Mouse (Mus musculus) cerebellum, adult 2 months (tissue): ENCODE data around the gene Gpc2. TPM values are rescaled to one million over a fixed set of nuclear protein-coding genes. Genes with fewer than 3 reads are reported as not detected.

Experiments used
- DNase-seq, 2 experiments: peaks; one replicate each; pipeline ENCODE4 v3.0.0; 2021
- H3K27ac ChIP-seq: fragments of 200-500 bp; 2 replicates; pipeline ENCODE4 v1.5.1; 2012; ENCODE audit warnings: low read length, control low read depth, inconsistent platforms; ENCODE audit not compliant: insufficient read depth
- H3K27me3 ChIP-seq: fragments of 200-500 bp; 2 replicates; pipeline ENCODE4 v1.6.1; 2012; ENCODE audit warnings: inconsistent platforms, mild to moderate bottlenecking, low read length, moderate library complexity; ENCODE audit not compliant: control insufficient read depth, insufficient read depth
- H3K4me1 ChIP-seq: fragments of 200-500 bp; 2 replicates; pipeline ENCODE4 v1.6.1; 2011; ENCODE audit warnings: low read length; ENCODE audit not compliant: control insufficient read depth, insufficient read depth
- H3K4me3 ChIP-seq: fragments of 200-500 bp; replicated peaks from 2 replicates; pipeline ENCODE3; 2011; ENCODE audit warnings: mild to moderate bottlenecking, low read depth, low read length, control low read depth; ENCODE audit not compliant: insufficient read depth
- CTCF ChIP-seq: fragments of 200-500 bp; IDR thresholded peaks from 2 replicates; pipeline ENCODE4 v1.5.1; 2011; ENCODE audit warnings: low read depth, mild to moderate bottlenecking, control low read depth, low read length, moderate library complexity, borderline replicate concordance; ENCODE audit not compliant: insufficient read depth
- POLR2A ChIP-seq: fragments of 200-500 bp; IDR thresholded peaks from 2 replicates; pipeline ENCODE4 v1.6.1; 2011; ENCODE audit warnings: low read length, control low read depth, borderline replicate concordance; ENCODE audit not compliant: insufficient read depth
- WGBS: fragments of 180-500 bp; shearing (Covaris S2); methylation state at CpG from one replicate; pipeline ENCODE4 v1.1.7; 2018; 5-methylcytosine and 5-hydroxymethylcytosine counted together
- polyA plus RNA-seq: library from polyadenylated mRNA; depleted of rRNA; stranded (reverse); fragments of >200 nt; gene quantifications from 2 replicates; pipeline ENCODE4 v1.2.3, GENCODE M21; 2012; rRNA removed

The Gpc2 gene
- polyA plus RNA-seq, 1 experiment, result 4.7 TPM

DNA sequence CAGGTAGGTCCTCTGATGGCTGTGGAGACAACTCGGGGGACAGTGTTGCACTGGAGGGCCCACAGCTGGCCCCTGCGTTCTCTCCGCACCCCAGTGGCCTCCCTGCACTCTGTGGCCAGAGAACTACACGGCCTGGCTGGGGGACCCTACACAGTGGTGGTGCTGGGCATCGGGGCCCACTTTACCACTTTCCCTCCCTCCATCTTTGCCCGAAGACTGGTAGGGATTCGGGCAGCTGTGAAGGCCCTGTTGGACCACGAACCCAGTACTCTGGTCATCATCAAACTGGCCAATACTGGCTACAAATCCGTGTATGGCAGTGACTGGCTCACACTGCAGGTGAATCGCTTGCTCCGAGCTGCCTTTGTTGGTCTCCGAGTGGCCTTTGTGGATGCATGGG lies 28.7 kb downstream of the Gpc2 start:
- TF ChIP-seq CTCF (no peak), POLR2A (no peak)
- no peak overlapping the region for H3K4me3 ChIP-seq
- DNase-seq, result no peak
- H3K27me3 ChIP-seq, result no peaks in the 10 kb centered on the region
- H3K4me1 ChIP-seq, result no peaks in the 10 kb centered on the region
- WGBS, result 82% methylated on average over 12 of the region's 12 CpGs
- H3K27ac ChIP-seq, result no peak overlapping the region

GRCm38 (mm10) chr5:138241511-138241910 lies 38.3 kb downstream of the Gpc2 start:
- Histone ChIP-seq H3K4me3 (no peak overlapping the region), H3K4me1 (no peaks in the 10 kb centered on the region), H3K27ac (no peak overlapping the region), H3K27me3 (no peaks in the 10 kb centered on the region)
- WGBS, result 38% methylated on average over 2 of the region's 2 CpGs
- DNase-seq, result no peak
- no peak for TF ChIP-seq POLR2A
- no peak for TF ChIP-seq CTCF

GRCm38 (mm10) chr5:138234224-138234623 lies 45.6 kb downstream of the Gpc2 start:
- no peak for DNase-seq
- no peaks in the 10 kb centered on the region for H3K27me3 ChIP-seq
- TF ChIP-seq CTCF, result no peak
- no peak for TF ChIP-seq POLR2A
- no peak overlapping the region for H3K4me3 ChIP-seq
- H3K27ac ChIP-seq, result no peak overlapping the region
- H3K4me1 ChIP-seq, result no peaks in the 10 kb centered on the region

GRCm38 (mm10) chr5:138233778-138234177 lies 46.0 kb downstream of the Gpc2 start:
- Histone ChIP-seq H3K4me3 (no peak overlapping the region), H3K27me3 (no peaks in the 10 kb centered on the region), H3K4me1 (no peaks in the 10 kb centered on the region), H3K27ac (no peak overlapping the region)
- DNase-seq, result no peak
- TF ChIP-seq CTCF, result no peak
- TF ChIP-seq POLR2A, result no peak
- 72% methylated on average over 2 of the region's 2 CpGs for WGBS

- Histone ChIP-seq H3K27ac (no peak overlapping the region), H3K4me3 (no peak overlapping the region), H3K27me3 (no peaks in the 10 kb centered on the region), H3K4me1 (no peaks in the 10 kb centered on the region)
- WGBS, result 92% methylated on average over 3 of the region's 3 CpGs
- no peak for DNase-seq
- TF ChIP-seq CTCF, result no peak
- no peak for TF ChIP-seq POLR2A
Observed at GRCm38 (mm10) chr5:138229511-138229910, 50.3 kb downstream of the Gpc2 start.

DNA sequence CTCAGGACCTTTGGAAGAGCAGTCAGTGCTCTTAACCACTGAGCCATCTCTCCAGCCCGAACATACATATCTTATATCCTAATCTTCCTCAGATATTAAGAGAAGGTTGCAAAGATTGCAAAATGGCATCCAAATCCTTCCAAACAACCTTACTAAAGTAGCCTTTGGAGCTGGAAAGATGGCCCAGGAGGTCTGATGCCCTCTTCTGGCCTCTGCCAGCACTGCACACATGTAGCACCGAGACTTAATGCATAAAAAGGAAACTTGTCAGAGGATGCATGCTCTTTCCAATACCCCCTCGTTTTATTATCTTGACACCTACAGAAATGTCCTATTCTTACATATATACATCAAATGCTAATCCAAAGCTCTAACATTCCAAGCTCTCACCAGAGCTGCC lies 51.8 kb downstream of the Gpc2 start:
- 54% methylated on average over 3 of the region's 3 CpGs for WGBS
- no peak overlapping the region for H3K27ac ChIP-seq
- no peak for DNase-seq
- H3K27me3 ChIP-seq, result no peaks in the 10 kb centered on the region; the same call in 1 of the 2 replicates
- no peak overlapping the region for H3K4me3 ChIP-seq
- peak; percentile 39; the same call in 1 of the 2 replicates for TF ChIP-seq CTCF
- no peak for TF ChIP-seq POLR2A
- H3K4me1 ChIP-seq, result no peaks in the 10 kb centered on the region

DNA sequence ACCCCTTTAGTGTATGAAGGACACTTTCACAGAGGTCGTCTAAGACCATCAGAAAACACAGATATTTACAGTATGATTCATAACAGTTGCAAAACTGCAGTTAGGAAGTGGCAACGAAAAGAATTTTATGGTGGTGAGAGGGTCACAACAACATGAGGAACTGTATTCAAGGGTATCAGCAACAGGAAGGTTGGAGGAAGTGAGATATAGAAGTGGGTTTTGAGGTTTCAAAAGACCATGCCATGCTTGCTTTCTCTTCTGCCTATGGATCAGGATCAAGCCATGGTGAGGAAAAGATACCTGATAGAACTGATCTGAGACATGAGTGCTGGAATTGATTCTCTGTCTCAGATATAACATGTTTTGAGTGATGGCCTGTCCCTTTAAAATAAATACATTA lies 52.4 kb downstream of the Gpc2 start:
- H3K4me3 ChIP-seq, result no peak overlapping the region
- H3K27me3 ChIP-seq, result no peaks in the 10 kb centered on the region; the same call in 1 of the 2 replicates
- 65% methylated on average over 2 of the region's 2 CpGs for WGBS
- TF ChIP-seq CTCF (no peak), POLR2A (no peak)
- no peak for DNase-seq
- no peak overlapping the region for H3K27ac ChIP-seq
- H3K4me1 ChIP-seq, result no peaks in the 10 kb centered on the region

DNA sequence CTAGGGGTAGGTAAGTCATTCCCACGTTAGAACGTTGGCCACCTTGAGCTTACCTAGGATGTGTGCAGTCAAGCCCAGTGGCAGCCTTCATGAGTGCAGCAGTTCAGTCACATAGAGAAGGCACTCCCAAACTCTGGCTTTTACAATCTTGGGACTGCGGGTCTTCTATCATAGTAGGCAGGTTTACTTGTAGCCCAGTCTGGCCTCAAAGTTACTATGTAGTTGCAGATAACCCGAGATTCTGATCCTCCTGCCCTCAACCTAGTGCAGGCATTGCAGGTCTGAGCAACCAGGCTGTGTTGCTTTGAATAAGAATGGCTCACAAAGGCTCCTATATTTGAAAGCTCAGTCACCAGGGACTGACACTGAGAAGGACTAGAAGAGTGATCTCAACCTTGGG lies 53.3 kb downstream of the Gpc2 start:
- no peaks in the 10 kb centered on the region for H3K4me1 ChIP-seq
- TF ChIP-seq CTCF (no peak), POLR2A (no peak)
- no peak overlapping the region for H3K4me3 ChIP-seq
- WGBS, result 71% methylated on average over 4 of the region's 4 CpGs
- DNase-seq, result no peak
- no peak overlapping the region for H3K27ac ChIP-seq
- H3K27me3 ChIP-seq, result no peaks in the 10 kb centered on the region; the same call in 1 of the 2 replicates

- Histone ChIP-seq H3K27ac (no peak within 1 kb of the TSS), H3K4me1 (no peaks in the 10 kb centered on the region), H3K27me3 (no peaks in the 10 kb centered on the region; the same call in 1 of the 2 replicates), H3K4me3 (no peak within 1 kb of the TSS)
- 45% methylated on average over 2 of the region's 2 CpGs for WGBS
- TF ChIP-seq CTCF (no peak), POLR2A (no peak)
- no peak for DNase-seq
Observed at GRCm38 (mm10) chr5:138225700-138226099, 54.1 kb downstream of the Gpc2 start, which contains the start of gene Nxpe5. Gene Nxpe5 (plus strand): TSS chr5:138225898.

Other genes with a start within 250 kb of the Gpc2 start
- not detected in 2 replicates for gene Smok3c, start 226.8 kb downstream of the Gpc2 start, polyA plus RNA-seq
- 16.8 and 17.4 TPM in 2 replicates for gene Zkscan1, start 194.9 kb downstream of the Gpc2 start, polyA plus RNA-seq
- gene Zscan21, start 163.1 kb downstream of the Gpc2 start, polyA plus RNA-seq, result 19.0 and 19.2 TPM in 2 replicates
- 3.8 and 4.2 TPM in 2 replicates for gene Zfp113, start 124.3 kb downstream of the Gpc2 start, polyA plus RNA-seq
- gene Cops6, start 118.9 kb downstream of the Gpc2 start, polyA plus RNA-seq, result 147 and 158 TPM in 2 replicates
- 25.8 and 28.3 TPM in 2 replicates for gene Ap4m1, start 108.0 kb downstream of the Gpc2 start, polyA plus RNA-seq
- gene Mcm7, start 107.6 kb downstream of the Gpc2 start, polyA plus RNA-seq, result 23.0 and 24.5 TPM in 2 replicates
- gene Taf6, start 92.6 kb downstream of the Gpc2 start, polyA plus RNA-seq, result 52.7 and 54.8 TPM in 2 replicates
- gene Cnpy4, start 92.5 kb downstream of the Gpc2 start, polyA plus RNA-seq, result 17.3 and 18.3 TPM in 2 replicates
- 7.4 and 7.5 TPM in 2 replicates for gene Mblac1, start 85.7 kb downstream of the Gpc2 start, polyA plus RNA-seq
- not detected in 2 replicates for gene Nxpe5, start 54.1 kb downstream of the Gpc2 start, polyA plus RNA-seq
- 168 and 176 TPM in 2 replicates for gene Lamtor4, start 24.5 kb downstream of the Gpc2 start, polyA plus RNA-seq
- 90.1 and 92.0 TPM in 2 replicates for gene BC037034, start 16.0 kb downstream of the Gpc2 start, polyA plus RNA-seq
- gene Gal3st4, start 7.2 kb downstream of the Gpc2 start, polyA plus RNA-seq, result 1.5 and 2.0 TPM in 2 replicates
- gene Gm43720, start within 50 bp of the Gpc2 start, polyA plus RNA-seq, result 0.03 and 0.05 TPM in 2 replicates
- gene Stag3, start 235 bp upstream of the Gpc2 start, polyA plus RNA-seq, result 1.9 and 2.5 TPM in 2 replicates
- 0.10 TPM in 1 of 2 replicates, not detected in the other for gene Pvrig, start 62.0 kb upstream of the Gpc2 start, polyA plus RNA-seq
- 18.4 and 19.2 TPM in 2 replicates for gene Zfp157, start 161.5 kb upstream of the Gpc2 start, polyA plus RNA-seq